Mouse (Mus musculus) thymus, adult 2 months (tissue): ENCODE measurements at regions not wholly inside any gene's neighbourhood (a gene's known extent, or its start where the extent isn't known, plus 50 kb on each side); places are given as distances from the start of the nearest gene placed in this dataset.

Experiments used
- DNase-seq: peaks from one replicate; pipeline ENCODE4 v3.0.0; 2021
- H3K27ac ChIP-seq: fragments of 200-500 bp; 2 replicates; pipeline ENCODE4 v1.5.1; 2012; ENCODE audit warnings: low read length, control low read depth; ENCODE audit not compliant: control insufficient read depth, insufficient read depth
- H3K27me3 ChIP-seq: fragments of 200-500 bp; 2 replicates; pipeline ENCODE4 v1.6.1; 2012; ENCODE audit warnings: mild to moderate bottlenecking, low read length, moderate library complexity, mixed read lengths; ENCODE audit not compliant: control insufficient read depth, insufficient read depth
- H3K36me3 ChIP-seq: fragments of 200-500 bp; 2 replicates; pipeline ENCODE4 v1.6.1; 2012; ENCODE audit warnings: mild to moderate bottlenecking, low read length, moderate library complexity; ENCODE audit not compliant: control insufficient read depth, insufficient read depth
- H3K4me1 ChIP-seq: fragments of 200-500 bp; replicated peaks from 2 replicates; pipeline ENCODE4 v1.6.1; 2012; ENCODE audit warnings: low read length; ENCODE audit not compliant: control insufficient read depth, insufficient read depth
- H3K4me3 ChIP-seq: fragments of 200-500 bp; 2 replicates; pipeline ENCODE4 v1.5.1; 2012; ENCODE audit warnings: mild to moderate bottlenecking, low read length, control low read depth, moderate library complexity; ENCODE audit not compliant: control insufficient read depth, insufficient read depth
- CTCF ChIP-seq: fragments of 200-500 bp; IDR thresholded peaks from 2 replicates; pipeline ENCODE4 v1.5.1; 2012; ENCODE audit warnings: mild to moderate bottlenecking, control low read depth, low read length, moderate library complexity, borderline replicate concordance; ENCODE audit not compliant: control insufficient read depth, poor library complexity, insufficient read depth; ENCODE audit errors: extremely low read depth
- POLR2A ChIP-seq: fragments of 200-500 bp; IDR thresholded peaks from 2 replicates; pipeline ENCODE4 v1.6.1; 2012; ENCODE audit warnings: mild to moderate bottlenecking, low read length, control low read depth, moderate library complexity; ENCODE audit not compliant: control insufficient read depth, poor library complexity, insufficient read depth; ENCODE audit errors: extremely low read depth
- WGBS: fragments of 180-500 bp; shearing (Covaris S2); methylation state at CpG from one replicate; pipeline ENCODE4 v1.1.7; 2018; 5-methylcytosine and 5-hydroxymethylcytosine counted together

GRCm38 (mm10) chr2:79547284-79547683 lies 87.9 kb upstream of the Itprid2 start:
- DNase-seq = no peak
- Histone ChIP-seq H3K27me3 (no peaks in the 10 kb centered on the region), H3K27ac (no peak overlapping the region), H3K4me1 (peaks cover 11% of the 10 kb centered on the region), H3K36me3 (no peaks in the 10 kb centered on the region), H3K4me3 (no peak overlapping the region)
- no peak for TF ChIP-seq CTCF
- no peak for TF ChIP-seq POLR2A
- WGBS = 98% methylated on average over 3 of the region's 3 CpGs

DNA sequence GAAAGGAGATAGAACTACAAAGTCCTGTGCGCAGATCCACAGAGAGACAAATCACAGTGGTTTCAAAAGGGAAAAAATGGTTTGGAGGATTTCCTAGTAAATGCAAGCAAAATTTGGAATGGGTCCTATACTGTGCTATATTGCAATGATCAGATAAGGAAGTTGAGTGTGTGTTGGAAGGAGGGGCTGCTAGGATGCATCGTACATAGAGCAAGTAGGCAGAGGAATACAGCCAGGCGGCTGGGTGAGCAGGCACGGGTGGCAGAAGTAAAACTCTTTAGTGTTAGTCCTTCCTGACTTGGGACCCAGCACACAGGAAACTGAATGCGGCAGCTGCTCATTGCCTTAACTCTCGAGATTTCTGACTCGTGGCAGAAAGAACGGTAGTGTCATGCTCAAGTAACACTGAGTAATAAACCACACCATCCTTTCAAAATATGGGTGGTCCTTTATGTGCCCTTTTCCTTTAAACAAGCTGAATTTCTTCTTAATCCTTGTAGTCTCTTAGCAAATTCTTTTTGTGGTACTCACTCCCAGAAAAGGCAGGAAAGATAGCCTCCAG lies 87.0 kb upstream of the Itprid2 start:
- DNase-seq = peak; percentile 7
- Histone ChIP-seq H3K4me3 (no peak overlapping the region), H3K27ac (no peak overlapping the region), H3K4me1 (peaks cover 11% of the 10 kb centered on the region), H3K27me3 (no peaks in the 10 kb centered on the region), H3K36me3 (no peaks in the 10 kb centered on the region)
- no peak for TF ChIP-seq POLR2A
- TF ChIP-seq CTCF = no peak
- 14% methylated on average over 8 of the region's 8 CpGs for WGBS

DNA sequence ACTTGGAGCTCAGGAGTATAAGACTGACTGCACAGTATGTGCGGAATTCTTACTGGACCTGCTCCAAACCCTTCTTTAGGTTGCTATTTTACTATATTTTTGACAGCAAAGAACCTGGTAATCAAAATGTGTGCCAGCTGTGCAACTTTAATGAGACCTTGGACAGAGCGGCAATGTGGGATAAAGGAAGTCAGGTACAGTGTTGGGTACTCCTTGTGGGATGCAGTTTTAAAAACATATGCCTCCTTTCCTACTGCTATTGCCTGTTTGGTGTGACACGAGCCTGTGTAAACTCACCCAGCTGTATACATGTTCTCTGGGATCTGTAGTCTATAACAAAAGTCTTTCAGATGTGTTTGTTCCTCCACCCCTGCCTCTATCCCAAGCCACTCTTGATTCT lies 85.4 kb upstream of the Itprid2 start:
- Histone ChIP-seq H3K27ac (no peak overlapping the region), H3K4me1 (peaks cover 11% of the 10 kb centered on the region), H3K4me3 (no peak overlapping the region), H3K27me3 (no peaks in the 10 kb centered on the region), H3K36me3 (no peaks in the 10 kb centered on the region)
- no peak for TF ChIP-seq CTCF
- no peak for TF ChIP-seq POLR2A
- WGBS = 89% methylated on average over 3 of the region's 3 CpGs
- no peak for DNase-seq

DNA sequence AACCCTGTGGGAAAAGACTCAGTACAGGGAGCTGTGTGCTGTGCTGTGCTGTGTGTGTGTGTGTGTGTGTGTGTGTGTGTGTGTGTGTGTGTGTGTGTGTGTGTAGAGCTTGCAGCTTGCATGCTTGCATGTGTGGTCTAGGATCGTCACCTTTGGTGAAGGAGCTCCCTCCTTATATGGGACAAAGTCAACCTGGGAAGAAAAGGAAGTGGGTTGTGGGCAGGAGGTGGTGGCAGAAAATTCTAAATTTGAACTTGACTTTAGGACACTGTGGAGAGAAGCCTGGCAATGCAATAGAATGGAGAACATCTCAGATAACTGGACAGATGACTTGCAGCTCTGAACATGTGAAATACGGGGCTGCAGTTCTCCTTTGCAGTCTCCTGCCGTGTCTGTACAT lies 84.7 kb upstream of the Itprid2 start:
- no peak for TF ChIP-seq CTCF
- no peak for TF ChIP-seq POLR2A
- WGBS = 7% methylated on average over 3 of the region's 3 CpGs
- Histone ChIP-seq H3K27me3 (no peaks in the 10 kb centered on the region), H3K27ac (no peak overlapping the region), H3K4me3 (no peak overlapping the region), H3K4me1 (peaks cover 11% of the 10 kb centered on the region), H3K36me3 (no peaks in the 10 kb centered on the region)
- DNase-seq = peak; percentile 16

DNA sequence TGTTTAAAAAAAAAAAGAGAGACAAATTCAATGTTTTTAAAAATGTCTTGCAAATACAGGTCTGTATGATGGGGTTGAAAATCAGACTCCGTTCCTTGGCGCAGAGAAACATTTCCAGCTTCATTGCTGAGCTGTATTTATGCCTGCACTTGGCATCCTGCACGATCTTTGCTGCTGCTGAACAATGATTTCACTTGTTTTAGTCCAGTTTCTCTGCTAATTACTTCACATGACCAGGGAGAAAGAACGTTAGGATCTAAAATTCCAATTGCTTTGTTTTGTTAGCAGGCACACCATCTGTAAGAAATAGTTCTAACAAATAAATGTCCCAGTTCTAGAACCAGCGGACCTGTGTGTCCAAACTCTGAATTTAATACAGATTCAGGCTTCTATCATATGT lies 82.7 kb upstream of the Itprid2 start:
- H3K4me1 ChIP-seq = peaks cover 8% of the 10 kb centered on the region
- no peaks in the 10 kb centered on the region for H3K27me3 ChIP-seq
- H3K27ac ChIP-seq = no peak overlapping the region
- H3K36me3 ChIP-seq = no peaks in the 10 kb centered on the region
- no peak for DNase-seq
- WGBS = 95% methylated on average over 5 of the region's 5 CpGs
- no peak overlapping the region for H3K4me3 ChIP-seq
- TF ChIP-seq POLR2A (no peak), CTCF (no peak)

GRCm38 (mm10) chr2:79555395-79555794 lies 79.8 kb upstream of the Itprid2 start:
- Histone ChIP-seq H3K4me3 (no peak overlapping the region), H3K4me1 (peaks cover 3% of the 10 kb centered on the region), H3K27me3 (no peaks in the 10 kb centered on the region), H3K27ac (no peak overlapping the region), H3K36me3 (no peaks in the 10 kb centered on the region)
- TF ChIP-seq CTCF (no peak), POLR2A (no peak)
- 82% methylated on average over 2 of the region's 2 CpGs for WGBS
- DNase-seq = no peak

GRCm38 (mm10) chr2:79557361-79557760 lies 77.8 kb upstream of the Itprid2 start:
- no peak for TF ChIP-seq POLR2A
- Histone ChIP-seq H3K4me1 (no peaks in the 10 kb centered on the region), H3K27ac (no peak overlapping the region), H3K27me3 (no peaks in the 10 kb centered on the region), H3K36me3 (no peaks in the 10 kb centered on the region), H3K4me3 (no peak overlapping the region)
- DNase-seq = no peak
- WGBS = 93% methylated on average over 3 of the region's 3 CpGs
